Mouse (Mus musculus) hindbrain, embryonic 11.5 days (tissue): ENCODE measurements around the gene Eif2ak2. TPM values are rescaled to one million over a fixed set of nuclear protein-coding genes. Genes with fewer than 3 reads are reported as not detected.

Experiments
- ATAC-seq: fragments of 200-750 bp; cut with Nextera tagmentation; 2 replicates; pipeline ENCODE4 v1.8.0; 2017; ENCODE audit warnings: mild to moderate bottlenecking, moderate TSS enrichment, moderate library complexity; ENCODE audit not compliant: low FRiP score
- DNase-seq: peaks from one replicate; pipeline ENCODE4 v3.0.0-alpha.2; 2015; ENCODE audit warnings: low spot score
- H3K27ac ChIP-seq: fragments of 300-500 bp; sonication (generic); 2 replicates; pipeline ENCODE4 v1.5.1; 2014; ENCODE audit warnings: mild to moderate bottlenecking, low read depth, low read length
- H3K27me3 ChIP-seq: fragments of 300-500 bp; sonication (generic); 2 replicates; pipeline ENCODE4 v1.6.1; 2014; ENCODE audit warnings: mild to moderate bottlenecking, low read length, moderate library complexity, mixed read lengths; ENCODE audit not compliant: control insufficient read depth, insufficient read depth
- H3K36me3 ChIP-seq: fragments of 300-500 bp; sonication (generic); 2 replicates; pipeline ENCODE4 v1.6.1; 2014; ENCODE audit warnings: mild to moderate bottlenecking, low read length, moderate library complexity, mixed read lengths; ENCODE audit not compliant: control insufficient read depth, insufficient read depth
- H3K4me1 ChIP-seq: fragments of 300-500 bp; sonication (generic); replicated peaks from 2 replicates; pipeline ENCODE4 v1.6.1; 2014; ENCODE audit warnings: low read length, mixed read lengths; ENCODE audit not compliant: control insufficient read depth, insufficient read depth
- H3K4me2 ChIP-seq: fragments of 300-500 bp; sonication (generic); replicated peaks from 2 replicates; pipeline ENCODE4 v1.6.1; 2014; ENCODE audit warnings: mild to moderate bottlenecking, low read depth, low read length
- H3K4me3 ChIP-seq: fragments of 300-500 bp; sonication (generic); 2 replicates; pipeline ENCODE4 v1.5.1; 2014; ENCODE audit warnings: low read depth, low read length
- H3K9ac ChIP-seq: fragments of 300-500 bp; sonication (generic); 2 replicates; pipeline ENCODE4 v1.6.1; 2014; ENCODE audit warnings: low read depth, low read length
- H3K9me3 ChIP-seq: fragments of 300-500 bp; sonication (generic); 2 replicates; pipeline ENCODE4 v1.6.1; 2016; ENCODE audit warnings: low read length; ENCODE audit not compliant: control insufficient read depth
- WGBS: fragments of 180-500 bp; shearing (Covaris S2); extraction: QIAGEN DNeasy Blood & Tissue Kit; methylation state at CpG from one replicate; pipeline ENCODE4 v1.1.7; 2014; 5-methylcytosine and 5-hydroxymethylcytosine counted together
- polyA plus RNA-seq: library from polyadenylated mRNA; unstranded; fragments of >200 nt; fragmentation: Nextera tagmentation; extraction: Ambion mirVana; gene quantifications from 2 replicates; pipeline ENCODE4 v1.2.1, GENCODE M21; 2014

Eif2ak2 gene
- polyA plus RNA-seq, 1 experiment from 2014 or later, result 7.4 TPM

DNA sequence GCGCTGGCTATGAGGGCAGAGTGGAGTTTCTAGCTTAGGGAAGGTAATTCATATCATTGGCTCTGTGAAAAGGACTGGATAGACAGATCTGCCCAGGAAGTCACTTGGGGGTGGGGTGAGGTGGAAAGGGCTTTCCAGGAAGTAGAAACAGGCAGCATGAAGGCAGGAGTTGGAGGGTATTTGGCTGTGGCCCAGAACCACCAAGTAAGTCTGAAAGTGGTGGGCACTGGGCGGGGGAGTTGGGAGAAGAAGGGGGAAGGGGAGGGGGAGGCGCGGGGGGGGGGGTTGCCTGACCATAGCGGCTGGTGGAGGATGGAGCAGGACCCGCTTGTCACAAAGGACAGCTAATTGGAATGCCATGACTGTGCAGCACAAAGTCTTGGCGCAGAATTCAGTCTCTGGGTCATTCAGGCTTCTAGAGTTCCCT is 482 bp downstream of the Eif2ak2 start:
- Histone ChIP-seq H3K4me3 (peak overlapping the region; percentile 41), H3K9me3 (no peaks in the 10 kb centered on the region), H3K27me3 (no peaks in the 10 kb centered on the region), H3K4me1 (no peaks in the 10 kb centered on the region), H3K36me3 (no peaks in the 10 kb centered on the region), H3K9ac (peak overlapping the region; percentile 40), H3K4me2 (peak overlapping the region; percentile 74), H3K27ac (no peak overlapping the region)
- ATAC-seq (peak; percentile 75; the same call in 1 of the 2 replicates), DNase-seq (no peak)
- 29% methylated on average over 3 of the region's 7 CpGs for WGBS

DNA sequence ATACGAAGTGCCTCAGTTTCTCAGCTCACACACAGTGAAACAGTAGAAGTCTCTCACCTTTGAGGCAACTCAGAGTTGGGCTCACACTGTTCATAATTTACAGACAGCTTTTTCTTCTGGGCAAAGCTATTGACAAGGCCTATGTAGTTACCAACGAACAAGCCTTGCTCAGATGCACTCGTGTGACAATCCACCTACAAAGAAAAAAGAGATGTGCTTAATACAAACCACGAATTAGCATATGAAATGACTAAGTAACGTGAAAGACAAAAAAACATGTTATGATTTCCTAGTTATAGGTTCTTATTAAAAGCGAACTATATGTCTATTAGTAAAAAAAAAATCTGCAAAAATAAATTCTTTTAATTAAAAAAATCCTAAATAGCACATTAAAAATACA is 8.5 kb downstream of the Eif2ak2 start:
- Histone ChIP-seq H3K4me2 (no peak overlapping the region), H3K9me3 (no peaks in the 10 kb centered on the region), H3K4me3 (no peak overlapping the region), H3K27me3 (no peaks in the 10 kb centered on the region), H3K36me3 (no peaks in the 10 kb centered on the region), H3K4me1 (no peaks in the 10 kb centered on the region), H3K9ac (no peak overlapping the region), H3K27ac (no peak overlapping the region)
- no peak for ATAC-seq
- no peak for DNase-seq
- WGBS, result 91% methylated on average over 6 of the region's 6 CpGs

DNA sequence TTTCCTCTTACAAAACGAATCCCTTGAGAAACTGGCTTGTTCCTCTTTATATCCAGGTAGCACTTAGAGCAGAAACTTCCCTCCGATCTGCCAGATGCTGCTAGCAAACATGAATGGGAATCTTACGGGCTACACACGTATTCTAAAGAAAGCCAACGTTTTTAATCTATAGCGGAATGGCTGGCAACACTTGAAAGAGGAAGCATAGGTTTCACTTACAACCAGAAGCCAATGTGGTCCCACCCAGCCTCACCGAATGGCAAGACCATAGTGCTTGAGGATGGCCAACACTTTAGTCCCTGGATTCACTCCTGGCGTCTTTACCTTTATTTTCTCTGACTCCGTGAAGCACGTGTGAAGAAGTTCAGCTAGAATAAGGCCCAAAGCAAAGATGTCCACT is 26.1 kb downstream of the Eif2ak2 start:
- no peaks in the 10 kb centered on the region for H3K36me3 ChIP-seq
- H3K27me3 ChIP-seq, result no peaks in the 10 kb centered on the region
- no peak for DNase-seq
- H3K27ac ChIP-seq, result no peak overlapping the region
- H3K9ac ChIP-seq, result no peak overlapping the region
- no peak overlapping the region for H3K4me3 ChIP-seq
- ATAC-seq, result no peak
- H3K9me3 ChIP-seq, result no peaks in the 10 kb centered on the region
- no peaks in the 10 kb centered on the region for H3K4me1 ChIP-seq
- WGBS, result 90% methylated on average over 10 of the region's 10 CpGs
- no peak overlapping the region for H3K4me2 ChIP-seq

DNA sequence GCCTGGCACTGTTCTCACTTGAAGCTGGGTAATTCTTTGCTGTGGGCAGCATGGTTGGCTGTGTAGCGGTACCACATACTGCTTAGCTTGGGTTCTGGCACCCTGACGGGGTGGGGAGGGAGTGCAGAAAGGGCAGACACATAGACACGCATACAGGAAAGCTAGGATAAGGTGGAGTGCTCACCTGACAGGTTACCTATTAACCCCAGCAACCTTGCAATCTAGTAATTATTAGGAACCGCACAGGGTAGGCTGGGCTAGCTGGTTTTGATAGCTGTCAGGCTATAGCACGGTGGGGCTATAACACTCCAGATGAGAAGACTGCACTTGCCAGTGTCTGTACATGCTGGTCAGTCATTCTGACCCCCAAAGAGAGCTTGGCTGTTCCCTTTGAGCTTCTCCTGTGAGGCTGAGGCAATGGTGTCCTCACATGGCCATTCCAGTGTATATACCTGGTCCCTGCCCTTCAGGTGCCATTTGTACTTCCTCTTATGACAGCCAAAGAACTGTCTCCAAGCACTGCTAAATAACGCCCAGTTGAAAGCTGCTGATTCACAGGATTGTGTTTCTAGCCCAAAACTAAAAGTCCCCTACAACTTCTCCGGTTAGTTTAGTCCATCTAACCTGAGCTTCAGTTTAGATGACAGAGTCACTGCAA is 40.0 kb downstream of the Eif2ak2 start:
- H3K36me3 ChIP-seq, result peaks cover 5% of the 10 kb centered on the region; the same call in 1 of the 2 replicates
- no peak for ATAC-seq

DNA sequence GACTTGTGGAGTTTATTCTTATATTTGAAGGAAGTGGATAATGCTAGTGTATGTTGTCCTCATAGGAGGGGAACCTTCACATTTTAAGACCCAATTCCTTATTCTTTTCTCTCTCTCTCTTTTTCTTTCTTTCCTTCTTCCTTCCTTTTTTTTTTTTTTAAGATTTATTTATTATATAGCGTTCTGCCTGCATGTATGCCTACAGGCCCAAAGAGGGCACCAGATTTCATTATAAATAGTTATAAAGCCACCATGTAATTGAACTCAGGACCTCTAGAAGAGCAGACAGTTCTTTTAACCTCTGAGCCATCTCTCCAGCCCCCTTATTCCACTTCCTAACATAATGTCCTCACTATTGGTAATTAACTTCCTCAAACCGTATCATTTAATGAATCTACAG is 46.3 kb downstream of the Eif2ak2 start:
- WGBS, result 43% methylated on average over 2 of the region's 2 CpGs
- 0 out of 2 replicates have a peak overlapping the region, but pooled peaks have one; percentile 74 for H3K27ac ChIP-seq
- no peaks in the 10 kb centered on the region for H3K4me1 ChIP-seq
- peak overlapping the region; percentile 84 for H3K4me3 ChIP-seq
- no peaks in the 10 kb centered on the region for H3K9me3 ChIP-seq
- DNase-seq (no peak), ATAC-seq (no peak)
- no peaks in the 10 kb centered on the region for H3K27me3 ChIP-seq
- no peaks in the 10 kb centered on the region for H3K36me3 ChIP-seq
- H3K9ac ChIP-seq, result peak overlapping the region; percentile 62
- H3K4me2 ChIP-seq, result peak overlapping the region; percentile 73

More for the DNA sequence above, 40.0 kb downstream of the Eif2ak2 start:
- H3K27me3 ChIP-seq, result no peaks in the 10 kb centered on the region
- H3K4me3 ChIP-seq, result no peak overlapping the region
- H3K9ac ChIP-seq, result no peak overlapping the region
- H3K9me3 ChIP-seq, result no peaks in the 10 kb centered on the region
- no peak overlapping the region for H3K4me2 ChIP-seq
- no peak overlapping the region for H3K27ac ChIP-seq
- 91% methylated on average over 7 of the region's 7 CpGs for WGBS
- H3K4me1 ChIP-seq, result no peaks in the 10 kb centered on the region
- no peak for DNase-seq

DNA sequence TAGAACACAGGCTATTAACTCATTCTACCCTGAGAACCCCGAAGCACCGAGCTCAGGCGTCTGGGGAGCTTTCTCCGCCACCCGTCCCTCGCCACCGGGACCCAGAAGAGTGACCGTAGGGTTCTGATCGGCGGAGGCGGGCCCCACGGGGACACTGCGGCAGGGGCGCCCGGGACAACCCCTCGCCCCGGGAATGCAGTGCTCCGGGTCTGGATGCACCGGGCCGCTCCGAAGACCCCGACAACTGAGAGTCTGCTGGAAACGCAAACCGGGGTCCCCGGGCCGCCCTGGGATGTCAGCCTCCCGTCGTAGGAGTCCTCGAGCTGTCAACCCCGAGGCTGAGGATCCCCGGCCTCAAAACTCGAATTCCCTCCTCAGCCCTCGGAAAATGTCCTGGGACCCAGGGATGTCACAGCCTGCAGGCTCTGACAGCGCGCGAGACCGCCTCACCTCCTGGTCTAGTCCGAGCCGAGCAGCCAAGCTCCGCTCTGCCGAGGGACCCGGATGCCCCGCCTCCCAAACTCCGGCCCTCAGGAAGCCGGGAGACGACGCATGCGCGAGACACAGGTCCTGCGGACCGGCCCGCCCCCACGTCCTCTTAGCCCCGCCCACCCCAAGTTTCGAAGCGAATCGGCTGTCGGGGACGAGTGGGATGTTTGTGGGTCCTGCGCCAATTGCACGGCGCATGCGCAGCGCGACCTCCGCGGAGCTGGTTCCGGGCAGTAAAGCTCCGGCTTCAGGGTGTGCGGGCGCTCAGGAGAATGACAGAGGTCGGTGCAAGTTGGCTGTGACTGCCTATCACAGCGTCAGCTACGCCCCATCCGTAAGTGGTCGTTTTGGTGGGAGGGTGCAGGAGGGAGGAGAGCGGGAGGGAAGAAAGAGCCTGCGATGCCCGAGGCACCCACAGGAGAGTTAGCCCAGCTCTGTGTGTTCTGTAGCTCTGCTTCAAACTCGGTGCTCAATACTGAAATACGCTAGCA is 47.2 kb downstream of the Eif2ak2 start, which contains the start of the genes Heatr5b and Gpatch11:
Gene Heatr5b (minus strand): TSS at position 509 of the 980 bp plus-strand sequence.
Gene Gpatch11 (plus strand): TSS at position 712 of the 980 bp plus-strand sequence.
- peak within 1 kb of the TSS; percentile 74 for H3K27ac ChIP-seq
- H3K4me2 ChIP-seq, result peak within 1 kb of the TSS; percentile 76
- no peaks in the 10 kb centered on the region for H3K9me3 ChIP-seq
- DNase-seq (peak; percentile 100), ATAC-seq (peak; percentile 99)
- no peaks in the 10 kb centered on the region for H3K4me1 ChIP-seq
- no peaks in the 10 kb centered on the region for H3K27me3 ChIP-seq
- peak within 1 kb of the TSS; percentile 84 for H3K4me3 ChIP-seq
- no peaks in the 10 kb centered on the region for H3K36me3 ChIP-seq
- WGBS, result under 1% methylated on average over 81 of the region's 81 CpGs
- H3K9ac ChIP-seq, result peak within 1 kb of the TSS; percentile 86

DNA sequence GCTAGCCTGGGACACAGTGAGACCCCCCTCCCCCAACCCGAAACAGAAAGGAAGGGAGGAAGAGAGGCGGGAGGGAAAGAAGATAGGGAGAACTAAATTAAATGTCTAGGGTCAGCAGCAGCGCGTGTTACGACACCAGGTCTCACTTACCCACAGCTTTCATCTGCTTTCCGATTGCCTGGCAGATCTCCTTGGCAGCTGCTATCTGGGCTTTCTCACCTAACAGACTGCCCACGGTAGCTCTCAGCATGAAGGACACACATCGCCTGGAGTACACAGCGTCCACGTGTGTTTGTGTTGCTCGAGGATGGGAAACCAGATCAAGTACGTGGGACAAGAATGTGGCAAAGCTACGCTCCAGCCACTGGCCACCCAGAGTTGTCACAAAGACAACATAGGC is 58.0 kb downstream of the Eif2ak2 start:
- H3K27ac ChIP-seq, result no peak overlapping the region
- H3K4me2 ChIP-seq, result no peak overlapping the region
- H3K9ac ChIP-seq, result no peak overlapping the region
- no peaks in the 10 kb centered on the region for H3K36me3 ChIP-seq
- no peak for DNase-seq
- H3K9me3 ChIP-seq, result no peaks in the 10 kb centered on the region
- H3K4me1 ChIP-seq, result no peaks in the 10 kb centered on the region
- whole genome bisulfite sequencing, result 90% methylated on average over 13 of the region's 13 CpGs
- ATAC-seq, result no peak
- no peaks in the 10 kb centered on the region for H3K27me3 ChIP-seq
- no peak overlapping the region for H3K4me3 ChIP-seq

DNA sequence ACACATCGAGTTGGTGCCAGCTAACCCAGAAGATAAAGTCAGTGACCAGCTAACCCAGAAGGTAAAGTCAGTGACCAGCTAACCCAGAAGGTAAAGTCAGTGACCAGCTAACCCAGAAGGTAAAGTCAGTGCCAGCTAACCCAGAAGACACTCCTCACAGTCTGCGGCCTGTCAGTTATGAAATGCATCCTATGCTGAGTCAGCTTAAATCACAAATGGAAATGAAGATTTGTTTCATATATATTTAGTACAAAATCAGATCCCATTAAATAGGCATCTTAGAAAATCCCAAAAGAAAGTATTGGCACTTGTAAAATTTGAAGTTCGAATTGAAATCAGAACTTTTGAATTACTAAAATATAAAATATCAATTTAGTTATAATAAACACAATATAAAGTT is 72.8 kb downstream of the Eif2ak2 start:
- Histone ChIP-seq H3K27me3 (no peaks in the 10 kb centered on the region), H3K4me2 (no peak overlapping the region), H3K9me3 (no peaks in the 10 kb centered on the region), H3K36me3 (no peaks in the 10 kb centered on the region), H3K4me3 (no peak overlapping the region), H3K27ac (no peak overlapping the region), H3K4me1 (no peaks in the 10 kb centered on the region), H3K9ac (no peak overlapping the region)
- DNase-seq, result no peak
- ATAC-seq, result no peak
- WGBS, result 94% methylated on average over 3 of the region's 3 CpGs
